Mouse (Mus musculus): Measurements from ENCODE around the gene Fbxo44. TPM values are rescaled to one million over a fixed set of nuclear protein-coding genes. Genes with fewer than 3 reads are reported as not detected.

Gene Fbxo44
- polyA plus RNA-seq, 1 experiment from 2014 or later, result 9.3 TPM

DNA sequence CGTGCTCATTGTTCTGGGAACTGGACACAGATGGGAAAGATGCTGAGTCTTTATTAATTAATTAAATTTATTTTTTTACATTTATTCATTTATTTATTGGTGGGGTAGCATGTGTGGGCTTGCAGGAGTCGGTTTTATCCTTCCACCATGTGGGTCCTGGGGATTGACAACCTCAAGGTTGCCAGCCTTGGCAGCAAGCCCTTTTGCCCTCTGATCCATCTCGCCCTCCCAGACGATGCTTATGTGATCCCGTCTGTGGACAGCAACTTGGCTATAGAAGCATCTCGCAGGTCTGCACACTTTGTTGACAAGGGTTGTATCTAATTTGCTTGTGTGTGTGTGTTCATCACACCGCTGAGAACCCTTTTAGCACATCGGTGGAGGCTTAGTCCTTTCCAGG is 22.8 kb downstream of the Fbxo44 start:
- no peak for TF ChIP-seq CTCF (IDR thresholded peaks at IDR 0.05; ENCODE audit: low read depth)
- no peaks in the 10 kb centered on the region for H3K4me1 ChIP-seq (replicated peaks; ENCODE audit: control insufficient read depth, insufficient read depth, low read length)
- no peaks in the 10 kb centered on the region for H3K36me3 ChIP-seq (ENCODE audit: control insufficient read depth, insufficient read depth)
- no peak overlapping the region for H3K4me2 ChIP-seq (replicated peaks; ENCODE audit: low read depth)
- ATAC-seq, result no peak
- no peaks in the 10 kb centered on the region for H3K9me3 ChIP-seq (ENCODE audit: control insufficient read depth)
- no peak overlapping the region for H3K27ac ChIP-seq (ENCODE audit: low read depth, low read length)
- peaks cover 4% of the 10 kb centered on the region for H3K27me3 ChIP-seq (replicated peaks; ENCODE audit: control insufficient read depth, insufficient read depth, low read length)
- WGBS, result 69% methylated on average over 8 of the region's 8 CpGs
- no peak overlapping the region for H3K4me3 ChIP-seq (ENCODE audit: low read depth, low read length)
- H3K9ac ChIP-seq (ENCODE audit: low read depth, low read length), result no peak overlapping the region

DNA sequence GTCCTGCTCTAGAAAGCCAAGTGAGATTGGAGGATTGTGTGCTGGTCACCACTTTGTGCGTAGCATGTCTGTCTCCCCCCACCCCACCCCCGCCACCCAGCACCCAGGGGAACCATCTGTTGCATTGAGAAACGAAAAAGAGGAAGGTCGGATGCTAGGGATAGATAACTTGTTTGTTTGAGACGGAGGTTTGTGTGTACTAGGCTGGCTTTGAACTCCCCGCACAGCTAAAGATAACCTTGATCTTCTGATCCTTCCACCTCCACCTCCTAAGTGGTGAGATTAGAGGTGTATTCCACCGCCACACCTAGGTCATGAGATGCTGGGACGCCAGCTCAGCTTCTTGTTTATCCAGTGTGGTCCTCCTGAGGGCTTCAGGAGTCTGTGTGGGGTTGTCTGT is 25.3 kb downstream of the Fbxo44 start:
- WGBS, result 62% methylated on average over 8 of the region's 8 CpGs
- no peaks in the 10 kb centered on the region for H3K9me3 ChIP-seq (ENCODE audit: control insufficient read depth)
- no peak overlapping the region for H3K9ac ChIP-seq (ENCODE audit: low read depth, low read length)
- no peaks in the 10 kb centered on the region for H3K36me3 ChIP-seq (ENCODE audit: control insufficient read depth, insufficient read depth)
- H3K27me3 ChIP-seq (replicated peaks; ENCODE audit: control insufficient read depth, insufficient read depth, low read length), result peaks cover 29% of the 10 kb centered on the region
- no peak for TF ChIP-seq CTCF (IDR thresholded peaks at IDR 0.05; ENCODE audit: low read depth)
- no peak for ATAC-seq
- no peak overlapping the region for H3K4me2 ChIP-seq (replicated peaks; ENCODE audit: low read depth)
- no peaks in the 10 kb centered on the region for H3K4me1 ChIP-seq (replicated peaks; ENCODE audit: control insufficient read depth, insufficient read depth, low read length)
- H3K4me3 ChIP-seq (ENCODE audit: low read depth, low read length), result no peak overlapping the region
- no peak overlapping the region for H3K27ac ChIP-seq (ENCODE audit: low read depth, low read length)

DNA sequence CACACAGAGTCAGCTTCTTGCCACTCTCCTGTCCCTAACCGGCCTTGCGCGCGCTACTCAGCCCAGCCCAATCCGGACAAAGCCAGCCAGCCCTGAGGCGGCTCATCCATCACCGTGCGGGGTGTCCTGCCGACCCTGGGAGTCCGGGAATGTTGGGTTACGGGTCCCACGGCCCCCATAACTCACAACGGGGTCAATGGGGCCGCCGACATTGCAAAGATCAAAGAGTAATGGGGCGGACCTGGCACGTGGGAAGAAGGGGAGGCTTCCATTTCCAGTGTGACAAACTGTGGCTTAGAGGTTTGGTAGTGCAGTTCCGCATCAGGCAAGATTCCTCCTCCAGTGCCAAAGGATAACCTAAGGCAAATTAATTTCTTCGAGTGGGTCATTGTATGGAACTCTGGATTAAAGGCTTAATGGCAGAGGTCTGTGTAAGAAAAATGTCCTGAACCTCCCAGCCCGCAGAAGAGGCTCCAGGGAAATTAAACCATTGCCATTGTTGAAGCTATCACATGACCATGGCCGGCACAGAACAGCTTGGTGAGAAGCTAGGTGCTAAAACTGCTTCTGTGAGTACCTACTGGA is 28.7 kb downstream of the Fbxo44 start:
- H3K9ac ChIP-seq (ENCODE audit: low read depth, low read length), result no peak overlapping the region
- no peak for TF ChIP-seq CTCF (IDR thresholded peaks at IDR 0.05; ENCODE audit: low read depth)
- H3K36me3 ChIP-seq (ENCODE audit: control insufficient read depth, insufficient read depth), result no peaks in the 10 kb centered on the region
- WGBS, result 3% methylated on average over 21 of the region's 21 CpGs
- H3K4me3 ChIP-seq (ENCODE audit: low read depth, low read length), result no peak overlapping the region
- peak overlapping the region; percentile 74 for H3K4me2 ChIP-seq (replicated peaks; ENCODE audit: low read depth)
- H3K27me3 ChIP-seq (replicated peaks; ENCODE audit: control insufficient read depth, insufficient read depth, low read length), result peaks cover 50% of the 10 kb centered on the region
- H3K4me1 ChIP-seq (replicated peaks; ENCODE audit: control insufficient read depth, insufficient read depth, low read length), result no peaks in the 10 kb centered on the region
- no peaks in the 10 kb centered on the region for H3K9me3 ChIP-seq (ENCODE audit: control insufficient read depth)
- ATAC-seq, result no peak
- no peak overlapping the region for H3K27ac ChIP-seq (ENCODE audit: low read depth, low read length)

DNA sequence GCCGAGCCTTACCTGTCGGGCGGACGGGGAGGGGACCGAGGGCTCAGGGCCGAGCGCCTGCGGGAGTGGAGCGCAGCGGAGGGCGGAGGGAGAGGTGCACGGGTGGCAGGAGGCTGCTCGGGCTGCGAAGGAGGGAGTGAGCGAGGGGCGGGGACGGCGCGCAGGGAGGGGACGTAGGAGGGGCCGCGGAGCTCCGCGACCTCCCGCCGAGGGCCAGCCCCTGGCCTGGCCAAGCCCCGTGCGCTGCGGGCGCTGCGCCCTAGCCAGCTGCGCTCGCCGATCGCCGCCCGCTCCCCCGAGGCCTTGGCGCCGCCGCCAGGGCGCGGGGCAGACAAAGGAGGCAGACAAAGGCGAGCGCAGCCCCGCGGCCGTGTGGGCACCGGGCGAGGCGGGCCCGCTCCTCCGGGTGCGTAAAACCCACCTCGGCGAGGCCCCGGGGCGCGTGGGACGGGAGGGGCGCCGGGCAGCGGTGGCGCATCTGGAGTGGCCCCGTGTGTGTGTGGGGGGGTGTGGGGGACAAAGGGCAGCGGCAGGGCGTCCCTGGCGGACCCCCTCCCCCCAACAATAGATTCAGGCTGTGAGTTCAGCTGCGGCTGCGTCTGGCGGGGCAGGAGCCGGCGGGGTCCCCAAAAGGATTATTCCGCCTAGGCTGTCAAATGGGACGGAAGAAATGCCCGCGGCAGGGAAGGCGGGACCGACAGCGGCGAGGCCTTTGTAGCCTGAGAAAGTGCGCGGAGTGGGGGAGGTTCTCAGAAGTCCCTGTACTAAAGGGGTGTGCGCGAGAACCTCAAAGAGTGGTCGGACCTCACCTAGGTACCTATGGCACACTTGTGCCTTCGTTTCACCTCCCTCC is 29.5 kb downstream of the Fbxo44 start, which contains the start of gene Draxin:
Draxin (minus strand) TSS at position 138 of the 853 bp plus-strand sequence.
- Histone ChIP-seq H3K9me3 (ENCODE audit: control insufficient read depth) (no peaks in the 10 kb centered on the region), H3K27ac (ENCODE audit: low read depth, low read length) (no peak within 1 kb of the TSS), H3K9ac (ENCODE audit: low read depth, low read length) (0 out of 2 replicates have a peak within 1 kb of the TSS, but pooled peaks have one; percentile 17), H3K4me1 (replicated peaks; ENCODE audit: control insufficient read depth, insufficient read depth, low read length) (no peaks in the 10 kb centered on the region), H3K27me3 (replicated peaks; ENCODE audit: control insufficient read depth, insufficient read depth, low read length) (peaks cover 50% of the 10 kb centered on the region), H3K4me3 (ENCODE audit: low read depth, low read length) (peak within 1 kb of the TSS; percentile 43), H3K4me2 (replicated peaks; ENCODE audit: low read depth) (peak within 1 kb of the TSS; percentile 74), H3K36me3 (ENCODE audit: control insufficient read depth, insufficient read depth) (no peaks in the 10 kb centered on the region)
- TF ChIP-seq CTCF (IDR thresholded peaks at IDR 0.05; ENCODE audit: low read depth), result no peak
- ATAC-seq, result peak; percentile 41; the same call in 1 of the 2 replicates
- under 1% methylated on average over 80 of the region's 87 CpGs for whole genome bisulfite sequencing

DNA sequence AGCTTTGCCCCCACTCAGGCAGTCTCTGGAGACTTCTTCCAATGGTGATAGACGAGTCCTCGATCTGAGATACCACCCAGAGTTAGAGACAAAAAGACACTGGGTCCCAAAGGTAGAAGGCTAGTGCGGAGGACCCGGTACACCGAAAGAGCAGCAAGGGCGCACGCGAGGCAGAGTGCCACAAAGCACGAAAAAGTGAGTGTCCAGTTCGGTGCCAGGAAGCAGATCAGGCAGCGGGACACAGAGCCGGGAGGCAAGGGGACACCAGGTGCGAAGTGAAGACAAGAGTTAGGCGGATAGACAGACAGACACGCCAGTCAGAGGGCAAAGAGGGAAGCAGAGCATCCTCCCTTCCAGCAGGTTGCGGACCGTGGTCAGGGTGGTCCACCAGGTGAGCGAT is 30.1 kb downstream of the Fbxo44 start, which contains the start of gene Mad2l2:
Mad2l2 (plus strand) TSS at position 252 of the 400 bp plus-strand sequence.
- Histone ChIP-seq H3K36me3 (ENCODE audit: control insufficient read depth, insufficient read depth) (no peaks in the 10 kb centered on the region), H3K27ac (ENCODE audit: low read depth, low read length) (no peak within 1 kb of the TSS), H3K9ac (ENCODE audit: low read depth, low read length) (0 out of 2 replicates have a peak within 1 kb of the TSS, but pooled peaks have one; percentile 17), H3K9me3 (ENCODE audit: control insufficient read depth) (no peaks in the 10 kb centered on the region), H3K27me3 (replicated peaks; ENCODE audit: control insufficient read depth, insufficient read depth, low read length) (peaks cover 50% of the 10 kb centered on the region), H3K4me2 (replicated peaks; ENCODE audit: low read depth) (peak within 1 kb of the TSS; percentile 74), H3K4me3 (ENCODE audit: low read depth, low read length) (peak within 1 kb of the TSS; percentile 43), H3K4me1 (replicated peaks; ENCODE audit: control insufficient read depth, insufficient read depth, low read length) (no peaks in the 10 kb centered on the region)
- no peak for ATAC-seq
- no peak for TF ChIP-seq CTCF (IDR thresholded peaks at IDR 0.05; ENCODE audit: low read depth)
- WGBS, result 3% methylated on average over 18 of the region's 18 CpGs

DNA sequence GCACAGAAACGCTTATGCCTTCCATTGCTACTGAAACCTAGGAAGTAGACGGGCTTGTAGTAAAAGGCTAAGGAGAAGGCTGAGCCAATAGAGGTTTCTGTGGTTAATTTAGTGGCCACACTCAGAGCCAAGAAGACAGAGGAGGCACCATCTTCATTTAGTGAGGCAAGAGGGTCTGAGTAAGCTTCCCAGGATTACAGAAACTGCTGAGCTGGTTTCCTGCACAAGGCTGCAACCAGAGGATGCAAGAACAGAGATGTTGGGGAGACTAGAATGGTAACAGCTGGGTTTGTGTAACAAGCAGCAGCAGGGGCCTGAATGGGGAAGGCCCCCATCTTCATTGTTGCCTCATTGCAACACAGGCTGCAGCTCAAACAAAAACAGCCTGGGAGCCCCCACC is 31.6 kb downstream of the Fbxo44 start:
- Histone ChIP-seq H3K9ac (ENCODE audit: low read depth, low read length) (no peak overlapping the region), H3K4me2 (replicated peaks; ENCODE audit: low read depth) (no peak overlapping the region), H3K36me3 (ENCODE audit: control insufficient read depth, insufficient read depth) (no peaks in the 10 kb centered on the region), H3K9me3 (ENCODE audit: control insufficient read depth) (no peaks in the 10 kb centered on the region), H3K27ac (ENCODE audit: low read depth, low read length) (no peak overlapping the region), H3K4me1 (replicated peaks; ENCODE audit: control insufficient read depth, insufficient read depth, low read length) (no peaks in the 10 kb centered on the region), H3K4me3 (ENCODE audit: low read depth, low read length) (no peak overlapping the region), H3K27me3 (replicated peaks; ENCODE audit: control insufficient read depth, insufficient read depth, low read length) (peaks cover 46% of the 10 kb centered on the region)
- WGBS, result 58% methylated on average over 2 of the region's 2 CpGs
- ATAC-seq, result no peak
- no peak for TF ChIP-seq CTCF (IDR thresholded peaks at IDR 0.05; ENCODE audit: low read depth)
